Mouse (Mus musculus) Patski (cell line): ENCODE results near the gene Tas2r106. TPM values are rescaled to one million over a fixed set of nuclear protein-coding genes. Genes with fewer than 3 reads are reported as not detected.

Experiments used
- ATAC-seq: fragments of 100-300 bp; one replicate; pipeline ENCODE4 v1.8.0; 2021
- CTCF ChIA-PET: fragments of 350-600 bp; sonication (Branson Sonifier 250); formaldehyde crosslinking; loops from one replicate; lab custom pipeline; 2022; ENCODE audit warnings: inconsistent platforms; lab: Charles Lee
- POLR2A ChIA-PET: fragments of 350-600 bp; sonication (Branson Sonifier 250); formaldehyde crosslinking; loops from one replicate; lab custom pipeline; 2022; ENCODE audit warnings: antibody characterized with exemption, inconsistent platforms; lab: Charles Lee
- DNase-seq: peaks from one replicate; pipeline ENCODE4 v3.0.0-alpha.2; 2011; ENCODE audit warnings: low read depth, low spot score
- H3K27me3 ChIP-seq: fragments of 371-371 bp; one replicate; pipeline ENCODE4 v1.5.1; 2021
- CTCF ChIP-seq: fragments of 100-300 bp; IDR thresholded peaks from one replicate; pipeline ENCODE4 v1.5.1; 2021
- in situ Hi-C: fragments of 300-500 bp; cut with MboI; formaldehyde crosslinking; loops from 3 replicates; pipeline ENCODE4 v1.11.1; 2018; ENCODE audit warnings: low pct_unique_long_range_greater_than_20kb, mixed read lengths
- polyA plus RNA-seq: library from polyadenylated mRNA; unstranded; gene quantifications from one replicate; pipeline ENCODE4 v1.2.3, GENCODE M21; 2021

The Tas2r106 gene
- polyA plus RNA-seq = not detected

- ATAC-seq = no peak
- ChIA-PET POLR2A (no interaction called here), CTCF (no interaction called here)
- in situ Hi-C loops = no loop called here
- TF ChIP-seq CTCF = no peak
- no peak for DNase-seq
- H3K27me3 ChIP-seq = no peaks in the 10 kb centered on the region
Observed at GRCm38 (mm10) chr6:131678786-131679185, at the start of gene Tas2r106. Gene Tas2r106, minus strand, starts transcription at chr6:131678886.

- no peaks in the 10 kb centered on the region for H3K27me3 ChIP-seq
- no peak for ATAC-seq
- TF ChIP-seq CTCF = peak; percentile 38
- POLR2A ChIA-PET = no interaction called here
- no peak for DNase-seq
- in situ Hi-C loops = loop anchor here (25.0 kb wide), 1 partner anchor 124 kb away; no protein-coding TSS in a partner anchor
- CTCF ChIA-PET = no interaction called here
Observed at GRCm38 (mm10) chr6:131712803-131713202, 34.1 kb upstream of the Tas2r106 start.

GRCm38 (mm10) chr6:131689963-131690362 lies 11.3 kb upstream of the Tas2r106 start, which contains the start of gene Tas2r114:
Gene Tas2r114, minus strand, starts transcription at chr6:131690063.
- ATAC-seq = no peak
- no peak for DNase-seq
- POLR2A ChIA-PET = no interaction called here
- TF ChIP-seq CTCF = no peak
- H3K27me3 ChIP-seq = no peaks in the 10 kb centered on the region
- in situ Hi-C loops = no loop called here
- CTCF ChIA-PET = no interaction called here

GRCm38 (mm10) chr6:131687395-131687794 lies 8.7 kb upstream of the Tas2r106 start, which contains the start of gene Tas2r105:
Gene Tas2r105, minus strand, starts transcription at chr6:131687495.
- CTCF ChIA-PET = no interaction called here
- no peak for TF ChIP-seq CTCF
- DNase-seq (no peak), ATAC-seq (no peak)
- POLR2A ChIA-PET = no interaction called here
- no peaks in the 10 kb centered on the region for H3K27me3 ChIP-seq
- in situ Hi-C loops = no loop called here

DNA sequence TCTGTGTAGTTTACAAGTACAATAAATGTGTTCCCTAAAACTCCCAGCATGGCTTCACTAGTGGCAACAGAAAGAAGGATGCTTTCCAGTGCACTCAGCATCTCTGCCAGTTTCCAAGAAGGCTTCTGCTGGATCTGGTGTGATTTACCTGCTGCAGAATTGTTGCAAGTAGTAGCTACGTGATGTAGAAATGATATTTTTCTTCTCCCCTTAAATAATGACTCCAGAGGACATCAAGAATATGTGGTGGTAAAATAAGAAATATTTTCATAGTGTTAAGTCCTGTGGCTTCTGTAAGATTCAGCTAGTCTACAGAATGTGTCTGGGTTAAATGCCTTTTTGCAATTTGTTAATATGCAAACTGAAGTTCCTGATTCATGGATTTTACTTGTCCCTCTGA lies 7.0 kb upstream of the Tas2r106 start, which contains the start of gene Tas2r104:
TSS of gene Tas2r104 (minus strand) at position 101 of the 400 bp plus-strand sequence.
- DNase-seq = no peak
- no peak for ATAC-seq
- ChIA-PET POLR2A (no interaction called here), CTCF (no interaction called here)
- no peaks in the 10 kb centered on the region for H3K27me3 ChIP-seq
- in situ Hi-C loops = no loop called here
- TF ChIP-seq CTCF = no peak

- no peak for ATAC-seq
- in situ Hi-C loops = no loop called here
- H3K27me3 ChIP-seq = no peaks in the 10 kb centered on the region
- no peak for DNase-seq
- no peak for TF ChIP-seq CTCF
- CTCF ChIA-PET = no interaction called here
- POLR2A ChIA-PET = no interaction called here
Observed at GRCm38 (mm10) chr6:131660049-131660448, 18.6 kb downstream of the Tas2r106 start, which contains the start of gene Tas2r107. Gene Tas2r107, minus strand, starts transcription at chr6:131660149.

- no peak for ATAC-seq
- CTCF ChIA-PET = no interaction called here
- in situ Hi-C loops = no loop called here
- POLR2A ChIA-PET = no interaction called here
- no peak for TF ChIP-seq CTCF
- DNase-seq = no peak
- H3K27me3 ChIP-seq = no peaks in the 10 kb centered on the region
Observed at GRCm38 (mm10) chr6:131630812-131631211, 47.9 kb downstream of the Tas2r106 start, which contains the start of gene Tas2r130. Gene Tas2r130, minus strand, starts transcription at chr6:131630912.

Other genes with a start within 250 kb of the Tas2r106 start
- not detected for gene 5430401F13Rik, start 192.5 kb downstream of the Tas2r106 start, polyA plus RNA-seq
- not detected for gene Gm6619, start 192.5 kb downstream of the Tas2r106 start, polyA plus RNA-seq
- gene Tas2r130, start 48.0 kb downstream of the Tas2r106 start, polyA plus RNA-seq = not detected
- not detected for gene Tas2r107, start 18.7 kb downstream of the Tas2r106 start, polyA plus RNA-seq
- not detected for gene Tas2r104, start 6.9 kb upstream of the Tas2r106 start, polyA plus RNA-seq
- not detected for gene Tas2r105, start 8.6 kb upstream of the Tas2r106 start, polyA plus RNA-seq
- gene Tas2r114, start 11.2 kb upstream of the Tas2r106 start, polyA plus RNA-seq = not detected